Mouse (Mus musculus) spleen, postnatal 36 days (tissue): ENCODE data around the gene Kctd15.

Experiments
- DNase-seq, 2 experiments: peaks; one replicate each; pipeline ENCODE4 v3.0.0; 2022; ENCODE audit warnings: low spot score in 2 of 2, mixed read lengths in 1 of 2

The Kctd15 gene

DNA sequence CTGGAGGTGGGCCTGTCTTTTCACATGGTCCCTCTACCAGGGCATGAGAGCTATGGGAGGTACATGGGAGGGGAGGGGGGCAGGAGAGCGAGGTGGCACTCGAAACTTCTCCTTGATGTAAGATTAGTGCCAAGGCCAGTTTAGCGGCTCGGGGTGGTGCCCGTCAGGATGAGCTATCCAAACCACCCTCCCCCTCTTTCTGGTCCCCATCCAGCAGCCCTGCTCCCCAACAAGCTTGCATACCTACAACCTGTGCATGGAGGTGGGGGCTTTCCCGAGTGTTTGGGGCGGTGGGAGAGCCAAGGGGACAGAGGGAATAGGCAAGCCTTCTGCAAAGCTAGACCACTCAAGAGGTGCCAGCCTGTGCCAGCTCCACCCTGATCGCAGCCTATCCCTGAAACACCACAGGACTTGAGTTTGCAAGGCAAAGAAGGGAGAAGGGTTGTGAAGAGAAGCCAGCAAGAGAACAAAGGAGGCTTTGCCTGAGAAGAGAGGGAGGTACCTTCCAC, 26.8 kb downstream of the Kctd15 start:
- no peak for DNase-seq

DNA sequence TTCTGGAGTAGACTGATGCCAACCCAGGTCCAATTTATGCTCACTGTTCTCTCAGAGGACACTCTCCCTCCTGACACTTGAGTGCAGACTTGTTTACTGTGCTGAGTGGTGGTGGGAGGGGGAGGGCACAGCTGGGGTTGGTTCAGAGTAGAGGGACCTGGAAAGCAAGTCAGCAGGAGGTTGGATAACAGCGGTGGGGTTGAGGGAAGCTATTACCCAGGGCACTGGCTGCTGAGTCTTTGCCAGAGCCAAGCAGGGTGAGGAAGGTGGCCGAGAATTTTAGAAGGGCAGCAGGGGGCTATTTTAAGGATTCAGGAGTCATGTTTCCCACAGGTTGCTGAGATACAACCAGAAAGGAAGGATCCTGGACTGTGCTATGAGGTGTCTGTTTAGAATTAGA, 36.1 kb downstream of the Kctd15 start:
- no peak for DNase-seq

DNA sequence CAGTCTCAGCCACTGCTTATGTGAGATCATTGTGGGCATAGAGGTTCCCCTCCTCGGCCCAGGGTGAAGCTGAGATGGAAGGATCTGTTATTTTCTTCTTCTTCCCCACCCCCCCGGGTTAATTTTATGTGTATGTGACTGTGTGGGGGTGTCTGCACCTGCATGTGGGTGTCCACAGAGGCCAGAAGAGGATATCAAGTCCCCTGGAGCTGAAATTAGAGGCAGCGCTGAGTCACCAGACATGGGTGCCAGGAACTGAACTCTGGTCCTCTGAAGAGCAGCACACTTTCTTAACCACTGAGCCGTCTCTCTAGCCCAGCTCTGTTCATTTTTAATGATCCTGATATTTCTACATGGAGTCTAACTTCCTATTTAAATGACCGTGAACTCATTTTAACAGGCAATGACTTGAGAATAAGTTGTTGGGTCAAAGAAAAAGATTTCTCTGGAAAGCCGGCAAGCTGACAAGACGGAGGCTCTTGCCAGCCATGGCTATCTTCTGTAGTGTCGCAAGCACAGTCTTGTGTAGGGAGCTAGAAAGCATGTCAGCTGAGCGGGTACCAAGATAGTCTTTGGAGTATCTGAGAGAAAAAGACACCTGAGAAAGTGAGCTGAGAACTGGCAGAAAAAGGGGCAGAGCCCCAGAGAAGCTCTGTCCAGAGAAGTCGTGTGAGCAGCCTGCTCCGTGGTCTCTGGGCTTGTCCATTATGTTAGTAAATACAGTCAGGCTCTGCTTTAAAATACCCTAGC, 38.2 kb downstream of the Kctd15 start:
- DNase-seq, result no peak

DNA sequence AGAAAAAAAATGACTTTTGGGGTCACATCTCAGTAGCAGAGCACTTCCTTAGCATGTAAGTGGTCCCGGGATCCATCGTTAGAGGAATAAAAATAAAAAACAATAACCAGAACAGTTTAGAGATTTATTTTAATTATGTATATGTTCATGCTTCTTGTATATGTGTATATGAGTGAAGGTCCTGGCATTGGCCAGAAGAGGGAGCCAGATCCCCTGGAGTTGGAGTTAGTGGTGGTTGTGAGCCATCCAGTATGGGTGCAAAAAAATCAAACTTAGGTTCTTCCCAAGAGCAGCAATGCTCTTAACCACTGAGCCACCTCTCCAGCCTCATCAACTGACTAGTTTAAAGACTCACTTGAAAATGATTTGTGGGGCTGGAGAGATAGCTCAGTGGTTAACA, 40.3 kb downstream of the Kctd15 start:
- DNase-seq, result no peak

DNA sequence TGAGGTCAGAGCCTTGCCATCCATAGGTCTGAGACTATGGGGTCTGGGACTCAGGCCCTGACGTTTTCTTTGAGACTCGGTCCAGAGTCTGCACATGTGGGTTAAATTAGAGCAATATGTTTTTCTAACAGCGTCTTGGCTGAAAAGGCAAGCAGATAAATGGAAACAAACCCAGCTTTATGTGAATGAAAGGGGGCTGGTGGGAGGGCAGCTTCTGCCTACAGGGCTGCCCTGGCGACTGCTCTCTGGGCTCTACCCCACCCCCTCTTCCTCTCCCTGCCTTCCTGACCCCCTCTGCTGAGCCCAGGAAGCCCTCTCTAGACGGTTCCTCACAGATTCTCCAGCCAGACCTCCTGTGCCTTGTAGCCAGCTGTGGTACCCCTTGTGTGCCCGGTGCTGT, 46.1 kb downstream of the Kctd15 start:
- no peak for DNase-seq

DNA sequence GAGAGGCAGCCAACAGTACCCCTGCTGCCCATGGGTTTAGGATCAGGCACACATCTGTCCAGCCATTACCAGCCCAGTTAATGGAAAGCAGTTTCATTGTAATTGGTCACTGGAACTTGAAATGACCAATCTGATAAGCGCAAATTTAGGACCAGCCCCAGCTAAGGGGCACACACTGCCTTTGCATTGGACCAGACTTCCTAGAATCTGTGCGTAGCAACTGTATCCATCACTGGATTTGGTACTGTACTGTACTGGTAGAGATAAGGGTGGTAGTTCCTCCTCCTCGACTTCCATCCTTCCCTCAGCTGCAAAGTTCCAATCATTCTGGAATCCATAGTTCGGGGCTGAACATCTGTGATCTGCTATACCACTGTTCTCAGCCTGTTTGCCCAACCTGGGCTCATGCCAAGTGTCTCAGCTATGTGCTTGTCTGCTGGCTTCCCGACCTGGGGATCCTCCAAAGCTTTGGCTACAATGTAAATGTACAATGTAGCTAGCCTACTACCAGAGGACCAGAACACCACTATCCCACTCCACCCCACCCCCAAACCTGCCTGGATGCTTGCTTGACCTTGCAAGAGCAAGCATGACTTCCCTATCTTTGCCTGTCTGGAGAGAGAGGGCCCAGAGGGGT, 49.1 kb downstream of the Kctd15 start:
- no peak for DNase-seq

DNA sequence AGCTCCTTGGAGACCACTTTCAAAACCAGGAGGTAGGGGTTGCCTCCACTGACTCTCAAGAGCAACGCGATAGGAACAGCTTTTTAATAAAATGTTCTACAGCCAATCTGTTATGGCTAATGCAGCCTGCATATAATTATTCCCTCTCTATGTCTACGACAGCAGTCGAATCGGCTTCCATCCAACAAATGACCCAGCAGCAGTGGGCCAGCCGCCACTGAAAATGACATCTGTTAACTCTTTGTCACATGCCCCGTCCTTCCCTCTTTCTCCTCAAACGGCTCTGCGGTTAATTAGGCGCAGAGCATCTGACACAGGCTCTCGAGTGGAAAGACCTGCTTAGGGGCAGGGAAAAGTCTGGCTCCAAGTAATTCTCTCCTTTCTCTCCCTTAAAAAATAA, 49.8 kb downstream of the Kctd15 start:
- DNase-seq, result no peak

DNA sequence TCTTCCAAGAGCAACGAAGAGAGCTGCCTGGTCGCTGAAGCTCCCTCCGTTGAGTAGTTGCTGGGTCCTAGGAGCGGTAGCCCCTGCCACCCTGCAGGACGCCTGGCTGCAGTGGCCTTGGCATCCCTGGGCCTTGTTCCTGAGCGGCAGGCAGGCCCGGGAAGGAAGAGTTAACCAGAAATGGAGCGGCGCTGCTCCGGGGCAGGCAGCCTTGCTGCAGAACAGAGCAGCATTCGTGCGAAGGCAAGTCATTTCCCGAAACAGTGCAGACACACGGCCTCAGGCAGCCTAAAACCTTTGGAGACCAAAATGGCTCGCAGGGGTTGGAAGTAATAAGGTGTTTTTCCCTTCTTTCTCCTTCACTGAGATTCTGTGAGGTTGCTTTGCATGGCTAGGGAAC, 50.5 kb downstream of the Kctd15 start:
- DNase-seq, result no peak

DNA sequence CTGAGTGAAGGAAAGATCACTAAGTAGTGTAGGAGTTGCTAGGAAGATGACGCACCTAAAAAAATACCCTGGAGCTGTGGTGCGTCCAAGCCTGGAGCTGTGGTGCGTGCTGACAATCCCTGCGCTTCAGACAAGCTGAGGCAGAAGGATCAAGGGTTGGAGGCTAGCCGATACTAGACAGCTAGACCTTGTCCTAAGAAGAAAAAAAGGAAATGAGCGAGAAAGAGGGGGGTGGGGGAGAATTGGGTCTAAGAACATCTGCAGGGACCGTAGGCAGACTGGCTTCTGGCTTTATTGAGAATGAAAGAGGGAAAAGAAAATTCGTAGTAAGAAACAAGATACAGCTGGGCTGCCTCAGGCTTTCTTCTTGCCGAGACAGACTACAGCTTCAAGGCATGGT, 58.0 kb downstream of the Kctd15 start:
- DNase-seq, result no peak

DNA sequence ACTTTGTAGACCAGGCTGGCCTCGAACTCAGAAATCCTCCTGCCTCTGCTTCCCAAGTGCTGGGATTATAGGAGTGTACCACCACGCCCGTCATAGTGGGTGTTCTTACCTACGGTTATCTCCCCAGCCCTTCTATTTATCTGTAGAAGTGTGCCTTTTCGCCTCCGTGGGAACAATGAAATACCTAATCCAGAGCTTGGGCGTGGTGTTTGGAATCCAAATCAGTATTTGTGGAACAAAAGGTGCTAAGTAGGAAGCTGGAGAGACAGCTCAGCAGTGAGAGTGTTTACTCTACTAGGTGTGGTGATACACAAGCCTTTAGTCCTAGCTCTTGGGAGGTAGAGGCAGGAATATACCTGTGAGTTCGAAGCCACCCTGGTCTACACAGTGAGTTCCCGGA, 58.5 kb downstream of the Kctd15 start:
- DNase-seq, result no peak

DNA sequence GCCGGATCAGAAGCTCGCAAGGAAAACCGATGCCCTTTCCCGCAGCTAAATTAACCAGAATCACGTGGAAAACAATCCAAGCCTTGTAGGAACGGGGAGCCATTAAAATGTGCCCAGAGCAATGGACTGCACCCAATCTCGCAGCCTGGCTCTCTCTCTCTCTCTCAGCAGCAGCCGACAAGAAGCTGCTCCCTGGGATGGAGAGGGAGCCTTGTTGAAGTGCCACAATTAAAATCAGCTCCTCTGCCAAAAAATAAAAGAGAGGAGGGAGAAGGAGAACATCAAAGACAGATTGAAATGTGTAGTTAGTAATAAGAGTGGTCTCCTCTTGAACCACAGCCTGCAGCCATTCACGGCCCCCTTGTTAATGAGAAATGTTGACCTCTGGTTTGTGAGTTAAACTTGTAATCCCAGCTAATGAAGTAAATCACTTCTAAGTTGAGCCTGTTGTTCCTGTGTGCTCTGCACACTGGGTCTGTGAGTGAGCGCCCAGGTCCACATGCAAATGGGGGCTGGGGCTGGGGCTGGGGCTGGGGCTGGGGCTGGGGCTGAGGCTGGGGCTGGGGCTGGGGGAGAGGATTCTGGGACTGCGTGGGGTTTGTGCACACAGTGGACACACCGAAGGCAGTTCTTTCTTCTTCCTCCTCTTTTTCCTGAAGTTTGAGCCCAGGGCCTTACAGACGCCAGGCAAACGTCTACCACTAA, 59.8 kb downstream of the Kctd15 start:
- DNase-seq, result no peak

DNA sequence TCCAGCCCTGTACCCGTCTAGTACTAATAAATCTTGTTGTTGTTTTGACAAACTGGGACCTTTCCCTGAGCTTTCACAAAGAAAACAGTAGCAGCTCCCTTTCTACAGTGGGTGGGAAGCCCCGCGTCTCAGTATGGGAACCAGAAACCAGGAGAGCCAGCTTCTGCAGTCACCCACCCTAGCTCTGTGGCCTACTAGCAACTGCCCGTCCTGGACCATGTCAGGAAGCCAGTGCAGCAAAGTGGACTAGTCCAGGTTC, 61.3 kb downstream of the Kctd15 start:
- no peak for DNase-seq

DNA sequence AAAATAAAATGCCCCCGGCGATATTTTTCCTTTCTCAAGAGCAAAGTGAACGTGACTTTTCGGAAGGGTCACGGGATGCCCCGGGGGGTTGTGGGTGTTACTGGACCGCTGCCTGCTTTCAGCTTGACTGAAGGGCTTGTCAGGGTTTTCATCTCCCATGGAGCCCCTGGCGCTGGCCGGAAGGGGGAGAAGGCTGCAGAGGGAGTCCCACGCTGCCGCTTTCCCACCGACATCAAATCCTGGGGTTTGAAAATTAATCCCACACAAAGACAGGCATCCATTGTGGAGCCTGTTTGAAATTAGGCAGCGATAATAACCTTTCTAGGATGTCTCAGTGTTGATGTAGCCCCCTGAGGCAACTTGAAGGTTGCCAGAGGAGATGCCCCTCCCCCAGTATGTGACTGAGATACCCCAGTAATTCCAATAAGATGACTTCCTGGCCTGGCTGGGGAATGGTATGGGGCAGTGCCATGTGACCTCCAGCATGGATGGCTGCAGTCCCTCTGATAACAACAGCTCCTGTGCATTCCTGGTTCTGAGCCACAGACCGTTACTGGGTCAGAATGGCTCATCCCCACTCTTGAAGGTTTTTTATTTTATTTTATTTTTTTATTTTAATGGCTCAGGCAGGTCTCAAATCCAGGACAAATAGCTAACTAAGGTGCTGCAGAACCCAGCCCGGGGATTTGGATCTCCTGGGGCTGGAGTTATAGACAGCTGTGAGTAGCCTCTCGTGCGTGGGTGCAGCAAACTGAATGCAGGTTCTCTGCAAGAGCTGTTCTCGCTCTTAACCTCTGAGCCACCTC, 61.8 kb downstream of the Kctd15 start:
- DNase-seq, result no peak

DNA sequence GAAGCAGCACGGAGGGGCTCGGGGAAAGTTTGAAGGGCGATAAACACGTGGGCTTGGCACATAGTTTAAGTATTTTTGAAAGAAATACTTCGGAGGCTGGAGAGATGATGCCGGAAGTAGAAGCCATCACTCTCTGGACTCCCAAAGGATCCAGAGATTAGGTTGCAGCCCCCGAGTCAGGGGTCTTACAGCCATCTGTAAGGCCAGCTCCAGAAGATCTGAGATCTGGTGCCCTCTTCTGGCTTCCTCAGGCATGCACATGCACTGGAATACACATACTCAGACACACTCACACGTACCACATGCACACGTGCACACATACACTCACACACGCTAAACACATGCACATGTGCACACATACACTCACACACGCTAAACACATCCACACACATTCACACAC, 65.8 kb downstream of the Kctd15 start:
- no peak for DNase-seq
